Mouse (Mus musculus): ENCODE data around the gene Acvrl1. TPM values are rescaled to one million over a fixed set of nuclear protein-coding genes. Genes with fewer than 3 reads are reported as not detected.

Gene Acvrl1
- polyA plus RNA-seq, 1 experiment from 2014 or later = 10.6 TPM

DNA sequence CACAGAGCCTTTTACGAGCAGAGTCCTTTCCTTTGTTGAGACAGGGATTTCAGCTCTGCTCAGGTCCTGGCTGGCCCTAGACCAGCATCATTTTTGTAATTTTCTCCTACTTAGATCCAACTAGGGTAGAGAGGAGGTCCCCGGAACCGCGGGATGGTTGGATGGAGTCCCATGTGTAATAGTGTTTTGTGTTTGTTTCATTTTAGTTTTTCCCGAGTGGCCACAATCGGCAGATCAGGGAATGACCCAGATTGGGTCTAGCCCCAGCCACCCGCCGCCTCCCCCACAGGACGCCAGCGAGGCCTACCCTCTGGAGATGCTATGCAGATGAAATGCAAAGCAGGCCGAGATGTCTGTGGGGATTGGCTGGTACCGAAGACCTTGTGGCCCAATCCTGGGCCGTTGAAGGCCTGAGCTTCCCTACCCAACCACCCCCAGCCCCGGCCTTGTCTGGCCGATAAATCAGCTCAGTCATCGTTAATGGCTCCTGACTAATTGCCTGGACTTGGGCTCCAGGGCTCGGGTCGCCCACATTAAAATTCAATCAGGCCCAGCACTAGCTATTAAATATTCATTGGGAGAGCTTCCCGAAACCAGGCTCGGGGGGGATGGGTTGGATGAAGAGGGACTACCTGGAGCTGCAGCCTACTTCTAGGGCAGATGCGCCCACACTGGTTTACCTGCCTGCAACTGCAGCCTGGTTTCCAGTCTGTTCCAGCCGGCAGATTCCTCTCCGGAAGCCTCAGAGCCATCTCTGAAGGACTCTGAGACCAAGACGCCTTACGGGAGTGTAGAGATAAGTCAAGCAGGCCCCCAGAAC lies 35.3 kb upstream of the Acvrl1 start:
- peak overlapping the region; percentile 90 for H3K27ac ChIP-seq (replicated peaks)
- H3K36me3 ChIP-seq (replicated peaks) = no peaks in the 10 kb centered on the region
- WGBS = 6% methylated on average over 25 of the region's 25 CpGs
- peaks cover 77% of the 10 kb centered on the region for H3K4me1 ChIP-seq
- peaks cover 23% of the 10 kb centered on the region; the same call in 1 of the 2 replicates for H3K27me3 ChIP-seq (replicated peaks; ENCODE audit: low read depth, poor library complexity, severe bottlenecking)
- peak overlapping the region; percentile 42 for H3K4me3 ChIP-seq
- no peaks in the 10 kb centered on the region for H3K9me3 ChIP-seq
- DNase-seq (ENCODE audit: low spot score) = peak; percentile 87

DNA sequence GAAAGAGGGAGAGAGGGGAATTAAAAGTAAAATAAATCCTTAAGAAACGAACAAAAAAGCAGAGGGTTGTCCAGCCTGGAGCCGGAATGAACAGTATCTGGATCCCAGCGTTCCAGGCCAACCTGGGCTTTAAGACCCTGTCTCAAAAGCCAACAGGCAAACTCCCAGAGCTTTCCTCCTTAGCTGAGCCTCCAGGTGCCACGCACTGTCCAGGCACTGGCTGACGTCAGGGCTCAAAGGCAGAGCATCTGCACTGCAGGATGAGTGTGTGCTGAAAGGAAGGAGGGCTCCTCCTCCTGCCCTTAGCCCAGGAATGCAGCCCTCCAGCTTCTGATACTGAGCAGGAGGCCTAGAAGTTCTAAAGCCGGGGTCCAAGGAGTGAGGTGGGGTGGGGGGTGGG lies 34.3 kb upstream of the Acvrl1 start:
- H3K27ac ChIP-seq (replicated peaks) = peak overlapping the region; percentile 90
- DNase-seq (ENCODE audit: low spot score) = peak; percentile 64
- H3K36me3 ChIP-seq (replicated peaks) = no peaks in the 10 kb centered on the region
- peaks cover 78% of the 10 kb centered on the region for H3K4me1 ChIP-seq
- 33% methylated on average over 6 of the region's 6 CpGs for WGBS
- no peaks in the 10 kb centered on the region for H3K9me3 ChIP-seq
- peak overlapping the region; percentile 25 for H3K4me3 ChIP-seq
- peaks cover 28% of the 10 kb centered on the region for H3K27me3 ChIP-seq (replicated peaks; ENCODE audit: low read depth, poor library complexity, severe bottlenecking)

DNA sequence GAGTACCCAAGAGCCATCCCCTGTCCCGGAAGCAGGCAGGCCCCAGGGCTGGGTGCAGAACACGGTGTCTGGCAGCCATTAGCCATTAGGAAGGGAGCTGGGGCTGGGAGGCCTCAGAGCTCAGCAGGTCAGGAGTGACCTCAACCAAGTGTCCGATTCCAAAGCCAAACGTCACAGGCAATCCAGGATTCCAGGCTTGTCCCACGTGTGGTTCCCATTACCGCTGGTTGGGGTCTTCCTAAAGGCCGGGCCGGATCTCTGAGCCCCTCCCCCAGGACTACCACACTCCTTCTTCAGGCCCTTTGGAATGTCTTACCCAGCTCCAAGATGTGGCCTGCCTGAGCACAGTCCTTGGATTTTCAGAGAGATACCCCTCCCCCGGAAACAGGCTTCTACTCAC lies 33.3 kb upstream of the Acvrl1 start:
- WGBS = 25% methylated on average over 9 of the region's 9 CpGs
- peak overlapping the region; percentile 25; the same call in 1 of the 2 replicates for H3K4me3 ChIP-seq
- DNase-seq (ENCODE audit: low spot score) = peak; percentile 90
- no peaks in the 10 kb centered on the region for H3K9me3 ChIP-seq
- no peaks in the 10 kb centered on the region for H3K36me3 ChIP-seq (replicated peaks)
- H3K27me3 ChIP-seq (replicated peaks; ENCODE audit: low read depth, poor library complexity, severe bottlenecking) = peaks cover 34% of the 10 kb centered on the region
- H3K27ac ChIP-seq (replicated peaks) = peak overlapping the region; percentile 90
- peaks cover 82% of the 10 kb centered on the region for H3K4me1 ChIP-seq

DNA sequence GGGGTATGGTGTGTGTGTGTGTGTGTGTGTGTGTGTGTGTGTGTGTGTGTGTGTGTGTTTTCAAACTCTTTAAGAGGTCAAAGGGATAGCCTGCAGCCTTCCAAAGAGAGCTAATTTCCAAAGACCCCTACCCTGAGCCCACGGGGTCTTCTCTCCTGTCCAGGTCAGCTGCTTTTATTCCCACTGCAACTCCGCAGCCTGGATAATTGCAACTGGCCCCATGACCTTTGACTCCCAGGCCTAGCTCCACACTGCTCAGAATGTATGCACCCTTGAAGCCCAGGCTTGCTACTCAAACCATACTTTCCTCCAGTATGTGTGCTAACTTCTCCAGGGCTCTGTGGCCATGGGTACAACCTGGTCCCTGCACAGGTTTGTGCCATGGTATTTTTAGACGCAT lies 32.9 kb upstream of the Acvrl1 start:
- peak; percentile 68 for DNase-seq (ENCODE audit: low spot score)
- 35% methylated on average over 3 of the region's 3 CpGs for WGBS
- Histone ChIP-seq H3K27me3 (replicated peaks; ENCODE audit: low read depth, poor library complexity, severe bottlenecking) (peaks cover 34% of the 10 kb centered on the region), H3K9me3 (no peaks in the 10 kb centered on the region), H3K4me1 (peaks cover 80% of the 10 kb centered on the region), H3K4me3 (peak overlapping the region; percentile 25; the same call in 1 of the 2 replicates), H3K27ac (replicated peaks) (peak overlapping the region; percentile 90), H3K36me3 (replicated peaks) (no peaks in the 10 kb centered on the region)

DNA sequence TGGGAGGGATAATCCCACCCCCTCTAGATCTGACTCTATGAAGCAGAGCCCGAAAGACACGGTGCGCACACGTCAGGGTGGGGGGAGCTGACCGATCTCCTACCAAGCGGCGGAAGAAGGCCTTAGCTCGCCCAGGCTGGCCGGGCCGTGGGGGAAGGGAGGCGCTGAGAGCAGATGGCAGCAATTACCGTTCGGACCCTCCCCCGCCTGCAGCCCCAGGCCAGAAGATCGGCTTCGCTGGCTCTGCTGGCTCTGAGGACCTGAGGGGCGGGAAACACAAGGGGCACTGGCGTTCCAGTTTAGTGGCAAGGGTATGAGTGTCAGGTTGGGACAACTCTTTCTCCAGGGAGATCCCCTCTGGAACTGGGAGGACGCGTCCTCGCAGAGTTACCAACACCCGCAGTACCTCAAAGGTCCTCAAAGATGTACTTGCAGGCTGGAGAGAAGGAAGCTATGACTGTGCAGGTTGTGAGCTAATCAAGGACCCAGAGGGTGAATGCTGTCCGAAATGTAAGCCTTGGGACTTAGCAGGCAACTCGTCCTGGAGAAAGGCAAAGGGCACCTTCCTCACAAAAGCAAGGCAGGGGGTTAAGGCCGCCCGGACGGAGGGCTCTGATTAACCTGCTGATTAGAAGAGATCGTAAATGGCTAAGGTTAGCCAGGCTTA lies 30.2 kb upstream of the Acvrl1 start:
- H3K9me3 ChIP-seq = no peaks in the 10 kb centered on the region
- H3K4me3 ChIP-seq = peak overlapping the region; percentile 48
- H3K27me3 ChIP-seq (replicated peaks; ENCODE audit: low read depth, poor library complexity, severe bottlenecking) = peaks cover 29% of the 10 kb centered on the region
- 1% methylated on average over 28 of the region's 28 CpGs for WGBS
- peak overlapping the region; percentile 90 for H3K27ac ChIP-seq (replicated peaks)
- peaks cover 74% of the 10 kb centered on the region for H3K4me1 ChIP-seq
- no peaks in the 10 kb centered on the region for H3K36me3 ChIP-seq (replicated peaks)
- DNase-seq (ENCODE audit: low spot score) = peak; percentile 95

DNA sequence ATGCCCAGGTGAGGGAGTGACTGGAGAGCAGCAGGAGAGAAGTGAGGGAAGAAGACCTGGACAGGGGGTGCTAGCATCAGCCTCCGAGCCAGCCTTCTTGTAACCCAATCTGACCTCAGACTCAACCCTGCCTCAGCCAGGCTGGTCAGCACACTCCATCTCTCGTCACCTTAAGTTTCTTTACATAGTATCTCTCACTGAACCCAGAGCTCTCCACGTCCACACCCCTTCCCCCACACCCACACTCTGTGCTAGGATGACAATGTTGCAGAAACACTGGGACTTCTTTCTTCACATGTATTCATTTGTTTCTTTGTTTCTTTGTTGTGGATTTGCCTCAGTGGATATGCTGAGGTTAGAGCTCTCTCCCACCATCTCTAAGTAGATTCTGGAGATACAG lies 27.3 kb upstream of the Acvrl1 start:
- WGBS = 76% methylated on average over 3 of the region's 3 CpGs
- H3K9me3 ChIP-seq = no peaks in the 10 kb centered on the region
- 0 out of 2 replicates have a peak overlapping the region, but pooled peaks have one; percentile 15 for H3K27ac ChIP-seq (replicated peaks)
- peaks cover 27% of the 10 kb centered on the region for H3K27me3 ChIP-seq (replicated peaks; ENCODE audit: low read depth, poor library complexity, severe bottlenecking)
- H3K4me3 ChIP-seq = no peak overlapping the region
- no peaks in the 10 kb centered on the region for H3K36me3 ChIP-seq (replicated peaks)
- peaks cover 70% of the 10 kb centered on the region for H3K4me1 ChIP-seq
- no peak for DNase-seq (ENCODE audit: low spot score)

- Histone ChIP-seq H3K4me1 (peaks cover 43% of the 10 kb centered on the region), H3K36me3 (replicated peaks) (no peaks in the 10 kb centered on the region), H3K27ac (replicated peaks) (peak overlapping the region; percentile 42; the same call in 1 of the 2 replicates), H3K4me3 (no peak overlapping the region), H3K9me3 (no peaks in the 10 kb centered on the region), H3K27me3 (replicated peaks; ENCODE audit: low read depth, poor library complexity, severe bottlenecking) (peaks cover 11% of the 10 kb centered on the region)
- WGBS = 63% methylated on average over 9 of the region's 9 CpGs
- DNase-seq (ENCODE audit: low spot score) = no peak
These were observed 24.6 kb upstream of the Acvrl1 start for GRCm38 (mm10) chr15:101103605-101104304.

- 18% methylated on average over 12 of the region's 12 CpGs for whole genome bisulfite sequencing
- Histone ChIP-seq H3K36me3 (replicated peaks) (no peaks in the 10 kb centered on the region), H3K4me3 (0 out of 2 replicates have a peak overlapping the region, but pooled peaks have one; percentile 33), H3K27me3 (replicated peaks; ENCODE audit: low read depth, poor library complexity, severe bottlenecking) (0 out of 2 replicates have a peak, but pooled peaks cover 2% of the 10 kb centered on the region), H3K4me1 (peaks cover 35% of the 10 kb centered on the region), H3K9me3 (no peaks in the 10 kb centered on the region), H3K27ac (replicated peaks) (no peak overlapping the region; the same call in 1 of the 2 replicates)
- peak; percentile 85 for DNase-seq (ENCODE audit: low spot score)
These were observed 22.8 kb upstream of the Acvrl1 start for GRCm38 (mm10) chr15:101105496-101105994.

- Histone ChIP-seq H3K27ac (replicated peaks) (no peak overlapping the region; the same call in 1 of the 2 replicates), H3K4me3 (no peak overlapping the region), H3K36me3 (replicated peaks) (no peaks in the 10 kb centered on the region), H3K4me1 (peaks cover 35% of the 10 kb centered on the region), H3K27me3 (replicated peaks; ENCODE audit: low read depth, poor library complexity, severe bottlenecking) (0 out of 2 replicates have a peak, but pooled peaks cover 2% of the 10 kb centered on the region), H3K9me3 (no peaks in the 10 kb centered on the region)
- DNase-seq (ENCODE audit: low spot score) = no peak
- WGBS = 87% methylated on average over 10 of the region's 10 CpGs
These were observed 22.3 kb upstream of the Acvrl1 start for GRCm38 (mm10) chr15:101106011-101106410.

DNA sequence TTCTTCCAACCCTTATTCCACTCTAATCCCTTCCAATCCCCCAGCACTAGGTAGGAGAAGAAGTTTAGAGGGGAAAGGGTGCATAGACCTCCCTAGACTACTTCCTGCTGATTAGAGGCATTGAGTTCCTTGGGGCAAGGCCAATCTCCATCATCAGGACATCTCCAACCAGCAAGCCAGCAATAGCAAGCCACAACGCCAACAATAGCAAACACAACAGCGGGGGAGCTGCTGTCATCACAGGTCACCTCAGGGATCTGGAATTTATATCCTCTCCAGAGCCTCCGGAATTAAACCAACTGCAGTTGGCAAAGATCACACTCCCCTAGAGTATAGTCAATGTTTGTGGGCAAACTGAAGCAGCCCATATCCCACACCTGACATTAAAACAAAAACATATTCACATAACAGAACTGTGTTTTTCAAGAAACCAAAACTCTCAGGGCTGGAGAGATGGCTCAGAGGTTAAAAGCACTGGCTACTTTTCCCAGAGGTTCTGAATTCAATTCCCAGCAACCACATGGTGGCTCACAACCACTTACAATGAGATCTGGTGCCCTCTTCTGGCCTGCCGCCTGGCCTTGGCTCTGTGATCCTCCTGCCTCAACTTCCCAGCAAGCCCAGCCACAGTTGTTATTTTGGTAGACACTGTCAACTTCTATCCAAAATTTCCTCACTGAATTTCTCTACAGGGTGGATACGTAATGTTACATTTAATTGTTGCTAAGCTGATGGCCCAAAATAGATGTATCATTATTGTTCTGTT lies 20.2 kb upstream of the Acvrl1 start:
- Histone ChIP-seq H3K27ac (replicated peaks) (no peak overlapping the region), H3K4me3 (no peak overlapping the region), H3K4me1 (peaks cover 30% of the 10 kb centered on the region), H3K27me3 (replicated peaks; ENCODE audit: low read depth, poor library complexity, severe bottlenecking) (0 out of 2 replicates have a peak, but pooled peaks cover 6% of the 10 kb centered on the region), H3K36me3 (replicated peaks) (no peaks in the 10 kb centered on the region), H3K9me3 (no peaks in the 10 kb centered on the region)
- no peak for DNase-seq (ENCODE audit: low spot score)
- WGBS = 87% methylated on average over 5 of the region's 5 CpGs

DNA sequence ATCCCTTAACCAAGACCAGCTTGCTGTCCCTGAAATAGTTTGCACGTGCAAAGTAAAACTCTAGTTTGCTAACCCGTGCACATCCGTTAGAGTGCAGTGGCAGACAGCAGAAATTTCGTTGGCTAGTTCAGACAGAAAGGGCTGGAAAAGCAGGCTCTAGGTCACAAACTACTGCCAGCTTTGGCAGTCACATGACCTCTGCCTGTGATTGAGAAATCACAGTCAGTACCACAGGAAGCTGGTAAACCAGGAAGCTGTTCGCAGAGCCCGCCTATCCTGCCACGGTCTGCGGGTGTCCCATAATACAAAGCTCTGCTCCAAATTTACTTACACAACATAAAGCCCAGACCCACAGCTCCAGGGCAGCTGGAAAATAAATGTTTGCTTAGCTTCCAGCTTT lies 15.1 kb upstream of the Acvrl1 start:
- Histone ChIP-seq H3K4me3 (no peak overlapping the region), H3K27ac (replicated peaks) (no peak overlapping the region), H3K4me1 (peaks cover 9% of the 10 kb centered on the region; the same call in 1 of the 2 replicates), H3K36me3 (replicated peaks) (no peaks in the 10 kb centered on the region), H3K9me3 (peaks cover 3% of the 10 kb centered on the region; the same call in 1 of the 2 replicates), H3K27me3 (replicated peaks; ENCODE audit: low read depth, poor library complexity, severe bottlenecking) (0 out of 2 replicates have a peak, but pooled peaks cover 4% of the 10 kb centered on the region)
- DNase-seq (ENCODE audit: low spot score) = no peak
- 77% methylated on average over 8 of the region's 8 CpGs for WGBS

Measured in embryonic facial prominence, embryonic 10.5 days (tissue).